Comparison of ENCODE assay signal across 7 mouse cellular contexts in genomic region chr6:145441416-145442110, GRCm38 (mm10).
A peak's percentile ranks its signal among the peaks of the same experiment; 100 is the strongest.
DNase-seq lines count a peak whose midpoint lies in the region; ATAC-seq lines count a peak whose summit lies in the region.

No protein-coding gene starts in this region.

- H3K4me2 ChIP-seq in kidney, embryonic 14.5 days (replicated peaks; ENCODE audit: low read depth, low read length), result no peak overlapping the region

- ATAC-seq in kidney, embryonic 14.5 days (ENCODE audit: low FRiP score, low TSS enrichment), result peak; percentile 59; the same call in 1 of the 2 replicates
- no peak for ATAC-seq in erythroid progenitor cell, adult 5-6 weeks (replicated peaks; ENCODE audit: low FRiP score, poor library complexity, severe bottlenecking)

- no peaks in the 10 kb centered on the region for H3K9me3 ChIP-seq in kidney, embryonic 14.5 days (ENCODE audit: control insufficient read depth, low read length)

- 0 out of 2 replicates have a peak, but pooled peaks cover 4% of the 10 kb centered on the region for H3K4me1 ChIP-seq in kidney, embryonic 14.5 days (ENCODE audit: control insufficient read depth, insufficient read depth, low read length)

- H3K27me3 ChIP-seq in kidney, embryonic 14.5 days (ENCODE audit: control insufficient read depth, insufficient read depth, low read length), result no peaks in the 10 kb centered on the region

- DNase-seq in urinary bladder, postnatal 25 days (ENCODE audit: low spot score), result peak; percentile 26
- DNase-seq in urinary bladder, postnatal 10 days (ENCODE audit: low spot score), result no peak
- DNase-seq in cerebellum, postnatal 25 days, result peak; percentile 59 to 74
- peak; percentile 26 for DNase-seq in heart, adult 8-10 months (ENCODE audit: low spot score)
- DNase-seq in lung, postnatal 4 days, result peak; percentile 67 to 71

- no peak overlapping the region for H3K4me3 ChIP-seq in kidney, embryonic 14.5 days (ENCODE audit: low read length)

- H3K9ac ChIP-seq in kidney, embryonic 14.5 days (ENCODE audit: low read depth, low read length), result no peak overlapping the region

- 59% methylated on average over 18 of the region's 18 CpGs for WGBS in kidney, embryonic 14.5 days

- peak overlapping the region; percentile 51; the same call in 1 of the 2 replicates for H3K27ac ChIP-seq in kidney, embryonic 14.5 days (ENCODE audit: low read depth, low read length)

- H3K36me3 ChIP-seq in kidney, embryonic 14.5 days (ENCODE audit: control insufficient read depth, insufficient read depth, low read length), result no peaks in the 10 kb centered on the region
